Comparison of ENCODE assay signal across 17 mouse cellular contexts in the genomic region with DNA sequence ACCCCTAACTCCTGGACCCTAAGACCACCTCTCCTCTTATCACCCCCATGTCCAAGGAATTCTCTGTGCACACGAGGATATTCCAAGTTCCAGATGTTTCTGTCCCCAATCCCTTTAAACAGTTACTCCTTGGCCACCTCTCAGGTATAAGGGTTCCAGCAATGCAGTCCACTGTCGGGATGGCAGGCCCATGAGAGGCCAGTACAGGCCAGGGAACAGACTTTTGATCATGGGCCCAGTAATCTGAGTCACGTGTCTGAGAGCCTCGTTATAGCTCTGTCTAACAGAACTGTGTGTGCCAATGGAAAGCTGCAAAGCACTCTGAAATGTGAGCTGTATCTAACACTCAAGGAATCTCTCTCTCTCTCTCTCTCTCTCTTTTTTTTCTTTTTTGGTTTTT. TPM values are rescaled to one million over a fixed set of nuclear protein-coding genes. Genes with fewer than 3 reads are reported as not detected.
"Had no signal": no experiment of that assay in that cellular context is flagged by ENCODE, and none has a peak within 500 bp of the region (broad histone marks: within the 10 kb centered on the region; RNA-seq: fewer than 3 reads in every experiment).

No protein-coding gene starts in this region.

- H3K9ac ChIP-seq: kidney, embryonic 15.5 days; limb, embryonic 15.5 days; liver, embryonic 12.5 days; lung, embryonic 14.5 days; neural tube, embryonic 13.5 days had no signal

- H3K4me1 ChIP-seq: kidney, embryonic 15.5 days; limb, embryonic 15.5 days; liver, embryonic 12.5 days; midbrain, embryonic 10.5 days had no signal

- H3K4me3 ChIP-seq: kidney, embryonic 15.5 days; left cerebral cortex, adult 2 months; limb, embryonic 15.5 days; liver, embryonic 12.5 days; midbrain, embryonic 10.5 days; neural tube, embryonic 13.5 days had no signal

- H3K27ac ChIP-seq: kidney, embryonic 15.5 days; left cerebral cortex, adult 2 months; limb, embryonic 15.5 days; liver, embryonic 12.5 days; midbrain, embryonic 10.5 days; neural tube, embryonic 13.5 days had no signal

- H3K27me3 ChIP-seq: kidney, embryonic 15.5 days; limb, embryonic 15.5 days; liver, embryonic 12.5 days; neural tube, embryonic 13.5 days had no signal

- DNase-seq: kidney, postnatal 14 days; lung, embryonic 14.5 days; lung, postnatal 10 days; lung, postnatal 4 days; retina, postnatal 1 day; thymus, postnatal 36 days had no signal

- ATAC-seq: liver, embryonic 12.5 days; midbrain, embryonic 16.5 days had no signal

- H3K9me3 ChIP-seq: kidney, embryonic 15.5 days; limb, embryonic 15.5 days; liver, embryonic 12.5 days; midbrain, embryonic 10.5 days; neural tube, embryonic 13.5 days had no signal

- H3K4me2 ChIP-seq: kidney, embryonic 15.5 days; limb, embryonic 15.5 days; liver, embryonic 12.5 days; lung, embryonic 14.5 days; neural tube, embryonic 13.5 days had no signal

RNA-seq across cellular contexts. Expression of a gene that starts 52.8 kb away (rescaled TPM):
- total RNA-seq: layer of hippocampus, postnatal 25 days; left cerebral cortex, adult 2 months; left cerebral cortex, postnatal 14 days had no signal
- polyA plus RNA-seq: large intestine, adult 2 months; small intestine, adult 2 months had no signal
